28 mouse cellular contexts compared by ENCODE assay signal in genomic region chr9:79989703-79990102, GRCm38 (mm10).
"Had no signal": no experiment of that assay in that cellular context is flagged by ENCODE, and none has a peak within 500 bp of the region (broad histone marks: within the 10 kb centered on the region; RNA-seq: fewer than 3 reads in every experiment).

No protein-coding gene starts in this region.

- H3K4me1 ChIP-seq: heart, embryonic 12.5 days; heart, embryonic 15.5 days; hindbrain, embryonic 12.5 days; hindbrain, embryonic 13.5 days; hindbrain, embryonic 15.5 days; intestine, embryonic 15.5 days; kidney, embryonic 15.5 days had no signal

- H3K4me2 ChIP-seq: heart, embryonic 11.5 days; heart, embryonic 12.5 days; heart, embryonic 15.5 days; hindbrain, embryonic 12.5 days; hindbrain, embryonic 13.5 days; hindbrain, embryonic 14.5 days; hindbrain, embryonic 15.5 days; intestine, embryonic 15.5 days; kidney, embryonic 15.5 days had no signal

- H3K9ac ChIP-seq: heart, embryonic 12.5 days; heart, embryonic 15.5 days; hindbrain, embryonic 12.5 days; hindbrain, embryonic 13.5 days; hindbrain, embryonic 14.5 days; hindbrain, embryonic 15.5 days; intestine, embryonic 15.5 days; kidney, embryonic 15.5 days had no signal

- H3K4me3 ChIP-seq: heart, embryonic 12.5 days; heart, embryonic 13.5 days; heart, embryonic 15.5 days; hindbrain, embryonic 10.5 days; hindbrain, embryonic 12.5 days; hindbrain, embryonic 13.5 days; hindbrain, embryonic 15.5 days; intestine, embryonic 15.5 days; kidney, embryonic 15.5 days; layer of hippocampus, adult 2 months; left cerebral cortex, adult 2 months had no signal

- H3K27ac ChIP-seq: heart, embryonic 13.5 days; heart, embryonic 15.5 days; hindbrain, embryonic 10.5 days; hindbrain, embryonic 12.5 days; hindbrain, embryonic 13.5 days; hindbrain, embryonic 14.5 days; hindbrain, embryonic 15.5 days; hindbrain, postnatal 0 days; intestine, embryonic 15.5 days; kidney, embryonic 15.5 days; kidney, postnatal 0 days; layer of hippocampus, adult 2 months; left cerebral cortex, adult 2 months had no signal

- H3K9me3 ChIP-seq: heart, embryonic 13.5 days; heart, embryonic 15.5 days; hindbrain, embryonic 10.5 days; hindbrain, embryonic 12.5 days; hindbrain, embryonic 13.5 days; hindbrain, embryonic 15.5 days; intestine, embryonic 15.5 days; kidney, embryonic 15.5 days had no signal

- H3K27me3 ChIP-seq: heart, embryonic 12.5 days; heart, embryonic 13.5 days; heart, embryonic 15.5 days; hindbrain, embryonic 12.5 days; hindbrain, embryonic 13.5 days; hindbrain, embryonic 15.5 days; intestine, embryonic 15.5 days; kidney, embryonic 15.5 days had no signal

- H3K36me3 ChIP-seq: heart, embryonic 12.5 days; heart, embryonic 13.5 days; heart, embryonic 15.5 days; hindbrain, embryonic 10.5 days; hindbrain, embryonic 12.5 days; hindbrain, embryonic 13.5 days; hindbrain, embryonic 15.5 days; intestine, embryonic 15.5 days; kidney, embryonic 15.5 days had no signal

- DNase-seq: heart, postnatal 36 days; kidney, adult 11 months; kidney, adult 18-20 months; kidney, adult 2 months; kidney, adult 8-10 months; kidney, adult 9 months; kidney, postnatal 10 days; kidney, postnatal 14 days; kidney, postnatal 25 days; kidney, postnatal 36 days; kidney, postnatal 4 days; layer of hippocampus, adult 9-11 months; layer of hippocampus, postnatal 36 days had no signal
